ENCODE assay signal across 22 mouse cellular contexts in genomic region chr16:57318637-57319125, GRCm38 (mm10). TPM values are rescaled to one million over a fixed set of nuclear protein-coding genes. Genes with fewer than 3 reads are reported as not detected.
DNase-seq lines count a peak whose midpoint lies in the region; ATAC-seq lines count a peak whose summit lies in the region.
"Had no signal": no experiment of that assay in that cellular context is flagged by ENCODE, and none has a peak within 500 bp of the region (broad histone marks: within the 10 kb centered on the region; RNA-seq: fewer than 3 reads in every experiment).

No protein-coding gene starts in this region.

- ATAC-seq in kidney, embryonic 16.5 days (ENCODE audit: low FRiP score, low TSS enrichment) = no peak
- ATAC-seq: forebrain, embryonic 16.5 days had no signal

- peaks cover 25% of the 10 kb centered on the region for H3K4me1 ChIP-seq in kidney, embryonic 16.5 days (ENCODE audit: insufficient read depth, low read length)
- H3K4me1 ChIP-seq: liver, embryonic 13.5 days; midbrain, embryonic 12.5 days; neural tube, embryonic 12.5 days had no signal

- H3K9me3 ChIP-seq in kidney, embryonic 16.5 days (ENCODE audit: low read length) = peaks cover 7% of the 10 kb centered on the region
- H3K9me3 ChIP-seq: heart, embryonic 13.5 days; liver, embryonic 13.5 days; midbrain, embryonic 12.5 days; neural tube, embryonic 12.5 days had no signal

- WGBS in kidney, embryonic 16.5 days = 45% methylated on average over 8 of the region's 8 CpGs

- no peaks in the 10 kb centered on the region for H3K36me3 ChIP-seq in kidney, embryonic 16.5 days (ENCODE audit: insufficient read depth, low read length)
- H3K36me3 ChIP-seq: embryonic facial prominence, embryonic 12.5 days; heart, embryonic 13.5 days; liver, embryonic 13.5 days; midbrain, embryonic 12.5 days; neural tube, embryonic 12.5 days had no signal

- no peaks in the 10 kb centered on the region for H3K27me3 ChIP-seq in kidney, embryonic 16.5 days (ENCODE audit: insufficient read depth, low read length)
- H3K27me3 ChIP-seq: embryonic facial prominence, embryonic 12.5 days; heart, embryonic 13.5 days; liver, embryonic 13.5 days; midbrain, embryonic 12.5 days; neural tube, embryonic 12.5 days had no signal

- H3K4me2 ChIP-seq in kidney, embryonic 16.5 days (replicated peaks; ENCODE audit: low read depth, low read length) = no peak overlapping the region
- H3K4me2 ChIP-seq: embryonic facial prominence, embryonic 12.5 days; heart, embryonic 13.5 days; hindbrain, embryonic 14.5 days; liver, embryonic 13.5 days; midbrain, embryonic 12.5 days; neural tube, embryonic 12.5 days had no signal

- no peak overlapping the region for H3K9ac ChIP-seq in kidney, embryonic 16.5 days (replicated peaks; ENCODE audit: low read length)
- H3K9ac ChIP-seq: embryonic facial prominence, embryonic 12.5 days; heart, embryonic 13.5 days; hindbrain, embryonic 14.5 days; liver, embryonic 13.5 days; midbrain, embryonic 12.5 days; neural tube, embryonic 12.5 days had no signal

- peak overlapping the region; percentile 84 for H3K27ac ChIP-seq in kidney, embryonic 16.5 days (ENCODE audit: low read length)
- H3K27ac ChIP-seq: embryonic facial prominence, embryonic 12.5 days; hindbrain, embryonic 14.5 days; liver, embryonic 13.5 days; midbrain, embryonic 12.5 days; neural tube, embryonic 12.5 days had no signal

- H3K4me3 ChIP-seq in kidney, embryonic 16.5 days (ENCODE audit: low read length) = no peak overlapping the region
- H3K4me3 ChIP-seq: embryonic facial prominence, embryonic 12.5 days; heart, embryonic 13.5 days; liver, embryonic 13.5 days; midbrain, embryonic 12.5 days; neural tube, embryonic 12.5 days had no signal

- peak; percentile 61 for DNase-seq in heart, adult 11 months
- DNase-seq in heart, adult 8-10 months (ENCODE audit: low spot score) = no peak
- DNase-seq in kidney, adult 18-20 months = no peak
- DNase-seq in NIH3T3 (ENCODE audit: low read depth) = peak; percentile 72
- DNase-seq in naive thymus-derived CD4-positive, alpha-beta T cell, adult 2 months (ENCODE audit: low read depth) = peak; percentile 7
- DNase-seq in right cerebral cortex, adult 18-20 months = no peak
- DNase-seq in urinary bladder, postnatal 14 days (ENCODE audit: low spot score) = no peak
- DNase-seq: B cell, adult 2 months; layer of hippocampus, adult 9-11 months; liver, embryonic 13.5 days had no signal

RNA-seq across cellular contexts. Expression of gene Tmem30c, which starts 26.0 kb away (rescaled TPM):
- total RNA-seq in heart, adult 8-10 months (2022) = not detected
- 0.13 TPM in 1 of 2 replicates, not detected in the other for polyA plus RNA-seq in kidney, embryonic 16.5 days (2015; fragmentation: Nextera tagmentation; extraction: Ambion mirVana)
- total RNA-seq: adrenal gland, adult 2 months; gastrocnemius, adult 18-20 months; granulocyte monocyte progenitor cell, adult 5-6 weeks; heart, postnatal 25 days had no signal
- polyA plus RNA-seq: adrenal gland, adult 2 months; heart, embryonic 13.5 days; liver, embryonic 13.5 days; spleen, adult 2 months had no signal

RNA-seq across cellular contexts. Expression of gene Filip1l, which starts 34.2 kb away (rescaled TPM):
- total RNA-seq in heart, adult 8-10 months (2022) = 10 to 100 TPM; 25.5 to 36.2 (median 31.4) TPM
- polyA plus RNA-seq in kidney, embryonic 16.5 days (2015; fragmentation: Nextera tagmentation; extraction: Ambion mirVana) = 27.7 and 28.1 TPM in 2 replicates

Comparison
In these comparisons a context has a peak if more than half of its experiments do, and no peak if none do; other contexts are left out.
1. DNase-seq: peak in heart, adult 11 months (single experiment), NIH3T3 (single experiment) and naive thymus-derived CD4-positive, alpha-beta T cell, adult 2 months (single experiment); none in heart, adult 8-10 months (single experiment), kidney, adult 18-20 months (single experiment), right cerebral cortex, adult 18-20 months (single experiment) and urinary bladder, postnatal 14 days (single experiment).